7 mouse cellular contexts compared by ENCODE assay signal in genomic region chr16:30236091-30236699, GRCm38 (mm10). TPM values are rescaled to one million over a fixed set of nuclear protein-coding genes. Genes with fewer than 3 reads are reported as not detected.
A peak's percentile ranks its signal among the peaks of the same experiment; 100 is the strongest.
DNase-seq lines count a peak whose midpoint lies in the region; ATAC-seq lines count a peak whose summit lies in the region.

No protein-coding gene starts in this region.

- peak overlapping the region; percentile 52 for H3K4me3 ChIP-seq in embryonic facial prominence, embryonic 10.5 days
- H3K4me3 ChIP-seq in limb, embryonic 12.5 days (replicated peaks), result peak overlapping the region; percentile 29
- peak overlapping the region; percentile 39 for H3K4me3 ChIP-seq in midbrain, embryonic 15.5 days

- 2% methylated on average over 33 of the region's 33 CpGs for WGBS in embryonic facial prominence, embryonic 10.5 days
- under 1% methylated on average over 33 of the region's 33 CpGs for WGBS in limb, embryonic 12.5 days
- 1% methylated on average over 33 of the region's 33 CpGs for WGBS in midbrain, embryonic 15.5 days

- H3K9ac ChIP-seq in limb, embryonic 12.5 days (replicated peaks), result peak overlapping the region; percentile 46; the same call in 1 of the 2 replicates
- H3K9ac ChIP-seq in midbrain, embryonic 15.5 days, result no peak overlapping the region

- ATAC-seq in limb, embryonic 12.5 days (ENCODE audit: insufficient number of reproducible peaks, insufficient read depth, low FRiP score, low TSS enrichment, low read depth), result peak; percentile 89
- ATAC-seq in midbrain, embryonic 15.5 days (replicated peaks), result peak; percentile 81

- peaks cover 58% of the 10 kb centered on the region for H3K4me1 ChIP-seq in embryonic facial prominence, embryonic 10.5 days
- H3K4me1 ChIP-seq in limb, embryonic 12.5 days (replicated peaks), result peaks cover 56% of the 10 kb centered on the region
- H3K4me1 ChIP-seq in midbrain, embryonic 15.5 days, result peaks cover 16% of the 10 kb centered on the region

- H3K27me3 ChIP-seq in embryonic facial prominence, embryonic 10.5 days (replicated peaks; ENCODE audit: low read depth, poor library complexity, severe bottlenecking), result peaks cover 91% of the 10 kb centered on the region
- H3K27me3 ChIP-seq in limb, embryonic 12.5 days, result peaks cover 34% of the 10 kb centered on the region
- peaks cover 44% of the 10 kb centered on the region for H3K27me3 ChIP-seq in midbrain, embryonic 15.5 days (replicated peaks)

- DNase-seq in adrenal gland, postnatal 10 days, result peak; percentile 93
- peak; percentile 94 for DNase-seq in embryonic facial prominence, embryonic 10.5 days (ENCODE audit: low spot score)
- peak; percentile 96 for DNase-seq in heart, adult 11 months
- peak; percentile 87 for DNase-seq in kidney, adult 18-20 months
- peak; percentile 66 to 86 for DNase-seq in spleen, adult 18-20 months

- H3K4me2 ChIP-seq in limb, embryonic 12.5 days, result peak overlapping the region; percentile 56
- peak overlapping the region; percentile 68 for H3K4me2 ChIP-seq in midbrain, embryonic 15.5 days

- peak overlapping the region; percentile 78 for H3K27ac ChIP-seq in embryonic facial prominence, embryonic 10.5 days (replicated peaks)
- peak overlapping the region; percentile 87 for H3K27ac ChIP-seq in limb, embryonic 12.5 days
- H3K27ac ChIP-seq in midbrain, embryonic 15.5 days, result no peak overlapping the region

- no peaks in the 10 kb centered on the region for H3K9me3 ChIP-seq in embryonic facial prominence, embryonic 10.5 days
- no peaks in the 10 kb centered on the region for H3K9me3 ChIP-seq in limb, embryonic 12.5 days
- H3K9me3 ChIP-seq in midbrain, embryonic 15.5 days, result no peaks in the 10 kb centered on the region

- H3K36me3 ChIP-seq in embryonic facial prominence, embryonic 10.5 days (replicated peaks), result no peaks in the 10 kb centered on the region
- H3K36me3 ChIP-seq in limb, embryonic 12.5 days, result no peaks in the 10 kb centered on the region
- H3K36me3 ChIP-seq in midbrain, embryonic 15.5 days (replicated peaks), result no peaks in the 10 kb centered on the region

RNA-seq across cellular contexts. Expression of gene Cpn2, which starts 31.1 kb away (rescaled TPM):
- 10 to 100 TPM; 19.5 to 28.3 TPM for total RNA-seq in adrenal gland, postnatal 10 days (2021)
- polyA plus RNA-seq in embryonic facial prominence, embryonic 10.5 days (2016; fragmentation: Nextera tagmentation; extraction: Ambion mirVana), result not detected in 2 replicates
- not detected in 2 replicates for polyA plus RNA-seq in limb, embryonic 12.5 days (2016; fragmentation: Nextera tagmentation; extraction: Ambion mirVana)
- polyA plus RNA-seq in midbrain, embryonic 15.5 days (2015; fragmentation: Nextera tagmentation; extraction: Ambion mirVana), result not detected in 2 replicates

RNA-seq across cellular contexts. Expression of gene Lrrc15, which starts 46.9 kb away (rescaled TPM):
- total RNA-seq in adrenal gland, postnatal 10 days (2021), result 1 to 10 TPM in 1 of 2 experiments, under 1 TPM in 1; 0.27 to 1.3 TPM
- 0.18 and 0.66 TPM in 2 replicates for polyA plus RNA-seq in embryonic facial prominence, embryonic 10.5 days (2016; fragmentation: Nextera tagmentation; extraction: Ambion mirVana)
- 0.84 and 0.90 TPM in 2 replicates for polyA plus RNA-seq in limb, embryonic 12.5 days (2016; fragmentation: Nextera tagmentation; extraction: Ambion mirVana)
- 0.22 and 0.24 TPM in 2 replicates for polyA plus RNA-seq in midbrain, embryonic 15.5 days (2015; fragmentation: Nextera tagmentation; extraction: Ambion mirVana)
